Mouse (Mus musculus) thymus, postnatal 4 days (tissue): ENCODE results near the gene Zbtb46.

Source experiments
- DNase-seq: peaks from one replicate; pipeline ENCODE4 v3.0.0; 2021

The Zbtb46 gene

GRCm38 (mm10) chr2:181397207-181397761 is 61.9 kb downstream of the Zbtb46 start:
- DNase-seq: no peak

- DNase-seq: no peak
Measured at GRCm38 (mm10) chr2:181394086-181394485, 65.1 kb downstream of the Zbtb46 start.

- DNase-seq: peak; percentile 92
Measured at GRCm38 (mm10) chr2:181392600-181393213, 66.5 kb downstream of the Zbtb46 start.

DNA sequence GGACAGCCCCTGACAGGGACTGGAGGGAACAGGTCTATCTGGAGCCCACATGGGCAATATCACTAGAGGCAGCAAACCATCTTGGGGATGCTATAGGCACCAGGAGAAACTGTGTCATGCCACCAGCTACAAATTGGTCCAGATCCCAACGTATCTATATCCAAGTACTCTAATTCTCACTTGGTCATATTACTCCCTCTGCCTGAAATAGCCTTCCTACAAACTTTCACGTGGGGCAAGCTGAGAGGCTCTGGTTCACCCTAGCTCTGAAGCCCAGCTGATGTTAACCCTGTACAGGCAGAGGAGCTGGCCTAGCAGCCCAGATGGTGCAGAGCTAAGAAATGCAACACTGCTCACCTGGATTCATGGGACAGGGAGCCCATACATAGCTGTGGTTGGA is 67.7 kb downstream of the Zbtb46 start:
- no peak for DNase-seq

- no peak for DNase-seq
Measured at GRCm38 (mm10) chr2:181391022-181391421, 68.2 kb downstream of the Zbtb46 start.

- no peak for DNase-seq
Measured at GRCm38 (mm10) chr2:181390136-181390870, 68.9 kb downstream of the Zbtb46 start.

DNA sequence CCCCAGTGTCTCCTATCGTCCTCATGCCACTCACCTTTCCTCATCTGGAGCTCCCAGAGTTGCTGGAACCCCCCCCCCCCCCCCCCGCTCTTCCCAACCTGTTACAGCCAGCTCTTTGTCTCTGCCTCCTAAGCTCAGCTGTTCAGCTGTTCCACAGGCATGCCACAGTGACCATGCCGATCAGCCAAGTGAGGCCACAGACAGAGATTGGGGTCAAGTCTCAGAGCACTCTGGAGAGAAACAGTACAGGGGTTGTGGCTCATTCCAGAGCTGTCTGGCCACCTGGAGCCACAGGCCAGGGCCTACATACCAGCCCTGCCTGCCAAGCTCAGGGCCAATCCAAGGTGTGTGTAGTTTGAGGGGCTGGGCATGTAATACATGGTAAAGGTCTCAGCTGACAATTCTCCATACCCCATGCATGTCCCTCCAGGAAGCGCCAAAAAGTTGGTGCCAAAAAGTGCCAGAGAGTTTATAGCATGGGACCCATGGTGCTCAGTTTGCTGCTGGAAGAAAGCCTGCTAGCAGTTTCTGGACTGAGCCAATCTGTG is 72.5 kb downstream of the Zbtb46 start:
- DNase-seq: no peak

DNA sequence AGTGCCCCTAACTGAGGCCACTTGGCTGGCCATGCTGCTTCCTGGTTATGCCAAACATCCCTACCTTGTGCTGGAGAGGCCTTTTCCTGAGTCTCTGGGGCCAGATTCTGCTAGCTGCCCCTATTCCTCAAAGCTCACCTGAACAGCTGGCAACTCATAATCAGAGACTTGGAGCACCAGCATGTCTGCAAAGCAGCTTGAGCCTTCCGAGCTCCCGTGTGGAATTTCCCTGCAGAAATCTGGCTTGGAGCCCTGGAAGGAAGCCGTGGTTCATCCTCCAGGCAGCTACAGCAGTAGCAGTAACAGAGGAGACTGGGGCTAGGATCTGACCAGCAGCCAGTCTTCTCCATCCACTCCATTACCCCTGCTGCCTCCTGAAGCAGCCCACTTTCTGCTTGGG is 73.3 kb downstream of the Zbtb46 start:
- DNase-seq: no peak

GRCm38 (mm10) chr2:181384919-181385391 is 74.3 kb downstream of the Zbtb46 start:
- DNase-seq: no peak

DNA sequence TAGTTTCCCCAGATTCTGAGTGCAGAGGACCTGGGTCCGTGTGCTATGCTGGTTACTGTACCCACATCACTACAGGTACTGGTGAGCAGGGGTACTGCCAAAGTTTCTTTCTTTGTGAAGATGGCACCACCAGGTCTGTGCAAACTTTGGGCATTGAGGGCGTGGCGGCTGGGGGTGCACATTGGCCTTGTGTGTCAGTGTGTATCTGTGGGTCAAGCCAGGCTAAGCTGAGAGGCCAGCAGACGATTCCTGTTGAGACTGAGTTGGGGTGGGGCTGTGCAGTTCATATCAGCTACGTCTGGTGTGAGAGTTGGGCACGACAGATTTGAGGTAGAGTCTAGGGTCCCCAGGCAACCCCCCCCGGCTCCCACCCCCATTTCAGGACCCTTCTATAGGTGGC is 74.8 kb downstream of the Zbtb46 start:
- DNase-seq: no peak

DNA sequence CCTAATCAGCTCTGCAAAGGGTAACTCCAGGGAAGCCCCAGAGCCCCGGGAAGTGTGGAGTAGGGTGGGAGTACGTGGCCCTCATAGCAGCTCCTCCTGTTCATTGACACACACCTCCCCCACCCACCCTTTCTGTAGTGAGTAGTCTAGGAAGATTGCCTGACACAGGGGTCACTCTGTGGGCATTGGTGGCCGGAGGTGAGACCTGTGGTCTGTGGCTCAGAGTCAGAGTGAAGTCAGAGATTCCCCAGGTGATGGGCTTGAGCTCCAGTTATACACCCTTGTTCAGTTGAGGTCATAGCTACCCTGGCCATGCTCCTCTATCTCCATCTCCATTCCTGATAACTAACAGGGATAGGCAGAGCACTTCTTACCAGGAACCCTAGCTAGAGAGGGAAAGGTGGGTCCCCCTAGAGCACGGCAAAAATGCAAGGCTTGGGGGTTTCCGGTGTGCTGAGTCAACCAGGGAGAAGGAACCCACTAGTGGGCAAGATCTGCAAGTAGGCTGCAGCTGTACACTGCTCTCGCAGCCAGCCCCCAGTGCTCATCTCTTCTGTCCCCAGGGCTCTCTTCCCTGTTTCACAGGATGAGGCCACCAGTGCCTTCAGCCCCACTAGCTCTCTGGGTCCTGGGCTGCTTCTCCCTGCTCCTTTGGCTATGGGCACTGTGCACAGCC is 77.5 kb downstream of the Zbtb46 start:
- no peak for DNase-seq

- peak; percentile 53 for DNase-seq
Measured at GRCm38 (mm10) chr2:181381107-181381506, 78.1 kb downstream of the Zbtb46 start.

DNA sequence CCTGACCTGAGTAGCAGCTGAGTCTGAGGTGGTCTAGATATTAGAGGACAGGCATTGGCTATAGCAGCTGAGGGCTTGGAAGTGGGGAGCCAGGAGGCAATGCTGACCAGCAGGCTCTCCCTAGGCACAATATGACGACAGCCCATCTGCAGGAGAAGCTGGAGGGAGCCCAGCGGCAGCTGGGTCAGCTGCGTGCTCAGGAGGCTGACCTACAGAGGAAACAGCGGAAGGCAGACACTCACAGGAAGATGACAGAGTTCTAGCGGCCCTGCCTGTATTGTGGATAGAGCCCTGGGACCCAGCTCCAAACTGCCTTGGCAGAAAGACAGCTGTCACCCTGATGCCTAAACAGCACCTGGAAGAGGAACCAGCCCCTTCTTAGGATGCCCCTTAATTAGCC is 79.0 kb downstream of the Zbtb46 start:
- DNase-seq: no peak

- DNase-seq: no peak
Measured at GRCm38 (mm10) chr2:181379778-181380177, 79.4 kb downstream of the Zbtb46 start, which contains the start of gene Lime1. Gene Lime1 (plus strand): TSS chr2:181380078.

GRCm38 (mm10) chr2:181378701-181379100 is 80.5 kb downstream of the Zbtb46 start:
- DNase-seq: no peak

GRCm38 (mm10) chr2:181377230-181377629 is 82.0 kb downstream of the Zbtb46 start:
- DNase-seq: no peak

GRCm38 (mm10) chr2:181375787-181376186 is 83.4 kb downstream of the Zbtb46 start:
- DNase-seq: no peak

DNA sequence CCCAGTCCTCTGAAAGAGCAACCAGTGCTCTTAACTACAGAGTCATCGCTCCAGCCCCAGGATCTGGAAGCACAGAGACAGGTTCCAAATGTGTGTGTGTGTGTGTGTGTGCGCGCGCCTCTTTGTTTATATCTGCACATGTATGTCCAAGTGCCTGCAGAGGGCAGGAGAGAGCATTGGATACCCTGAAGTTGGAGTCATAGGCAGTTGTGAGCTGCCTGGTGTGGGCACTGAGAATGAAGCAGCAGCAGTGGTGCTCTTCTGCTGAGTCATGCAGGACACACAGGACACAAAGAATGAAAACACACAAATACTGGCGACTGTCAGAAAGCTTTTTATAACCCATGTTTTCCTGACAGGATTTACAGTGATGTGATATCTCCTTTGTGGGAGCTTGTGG is 89.2 kb downstream of the Zbtb46 start:
- no peak for DNase-seq

- peak; percentile 57 for DNase-seq
Measured at GRCm38 (mm10) chr2:181365655-181366075, 93.6 kb downstream of the Zbtb46 start.

DNA sequence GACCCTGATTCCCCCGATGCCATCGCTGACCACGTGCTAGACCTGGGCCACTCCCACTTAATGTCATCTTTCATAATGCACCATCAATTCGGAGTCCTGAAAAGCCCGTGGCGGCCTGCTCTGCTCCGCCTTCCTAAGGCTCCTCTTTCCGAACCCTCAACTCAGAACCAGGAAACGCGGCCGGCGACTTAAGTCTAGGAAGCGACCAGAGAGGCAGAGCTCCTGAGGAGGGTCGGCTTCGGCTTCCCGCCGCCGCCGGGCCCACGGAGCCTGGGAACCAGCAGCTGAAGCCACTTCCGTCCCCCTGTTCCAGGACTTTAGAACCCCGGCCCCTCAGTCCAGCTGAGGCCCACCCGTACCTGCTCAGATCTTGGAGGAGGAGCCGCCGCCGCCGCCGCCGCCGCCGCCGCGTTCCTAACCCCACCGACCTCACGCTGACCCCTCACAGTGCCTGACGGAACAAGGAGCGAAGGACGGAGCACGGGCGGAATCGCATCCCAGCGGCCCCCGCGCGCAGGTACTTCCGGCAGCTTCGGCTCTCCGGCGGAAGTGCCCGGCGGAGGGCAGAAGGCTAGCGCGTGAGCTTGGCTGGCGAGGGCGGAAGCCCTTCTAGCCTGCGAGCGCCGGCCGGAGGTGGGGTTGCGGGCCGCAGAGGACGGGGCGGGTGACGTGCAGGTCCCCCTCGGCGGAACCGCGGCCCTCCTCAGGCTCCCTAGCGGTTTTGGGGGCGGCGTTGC is 94.2 kb downstream of the Zbtb46 start, which contains the start of the genes Zgpat and Arfrp1:
TSS of gene Zgpat (plus strand) at position 69 of the 737 bp plus-strand sequence.
TSS of gene Arfrp1 (minus strand) at position 545 of the 737 bp plus-strand sequence.
- peak; percentile 86 for DNase-seq

DNA sequence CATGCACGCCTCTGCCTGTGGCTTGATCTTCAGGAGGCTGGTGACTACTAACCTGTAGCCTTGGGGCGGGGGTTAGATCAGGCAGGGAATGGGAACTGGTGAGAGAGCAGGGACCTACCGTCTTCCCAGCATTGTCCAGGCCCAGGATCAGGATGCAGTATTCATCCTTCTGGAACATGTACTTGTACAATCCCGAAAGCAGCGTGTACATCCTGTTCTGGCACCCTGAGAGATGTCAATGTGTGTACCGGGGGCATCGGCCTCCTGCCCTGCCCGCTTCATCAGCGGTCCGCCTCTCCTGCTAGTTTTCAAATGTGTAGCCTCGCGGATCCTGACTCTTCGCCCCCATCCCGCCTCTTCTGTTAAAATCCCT is 94.8 kb downstream of the Zbtb46 start:
- no peak for DNase-seq

GRCm38 (mm10) chr2:181363946-181364345 is 95.3 kb downstream of the Zbtb46 start:
- DNase-seq: no peak
